Mouse (Mus musculus) cerebellum, adult 11-12 months (tissue): Measurements from ENCODE around the gene Tmem88b.
A peak's percentile ranks its signal among the peaks of the same experiment; 100 is the strongest.

Experiments
- DNase-seq: peaks from one replicate; pipeline ENCODE4 v3.0.0; 2022

Gene Tmem88b

GRCm38 (mm10) chr4:155788300-155788699 lies 2.6 kb upstream of the Tmem88b start:
- no peak for DNase-seq

- no peak for DNase-seq
Observed at GRCm38 (mm10) chr4:155785246-155785645, 428 bp downstream of the Tmem88b start.

- peak; percentile 83 for DNase-seq
Observed at GRCm38 (mm10) chr4:155784081-155784701, 1.5 kb downstream of the Tmem88b start.

- no peak for DNase-seq
Observed at GRCm38 (mm10) chr4:155783486-155784080, 2.1 kb downstream of the Tmem88b start.

GRCm38 (mm10) chr4:155780895-155781294 lies 4.8 kb downstream of the Tmem88b start:
- DNase-seq: no peak

GRCm38 (mm10) chr4:155779498-155779897 lies 6.2 kb downstream of the Tmem88b start:
- DNase-seq: no peak

- no peak for DNase-seq
Observed at GRCm38 (mm10) chr4:155777816-155778215, 7.9 kb downstream of the Tmem88b start.

GRCm38 (mm10) chr4:155776704-155777335 lies 8.9 kb downstream of the Tmem88b start:
- DNase-seq: no peak

- DNase-seq: peak; percentile 82
Observed at GRCm38 (mm10) chr4:155775855-155776254, 9.8 kb downstream of the Tmem88b start.

- peak; percentile 79 for DNase-seq
Observed at GRCm38 (mm10) chr4:155774971-155775740, 10.5 kb downstream of the Tmem88b start.

GRCm38 (mm10) chr4:155774280-155774754 lies 11.4 kb downstream of the Tmem88b start, which contains the start of gene Vwa1:
Vwa1 (minus strand) TSS chr4:155774698.
- DNase-seq: peak; percentile 89

GRCm38 (mm10) chr4:155773335-155774078 lies 12.2 kb downstream of the Tmem88b start:
- DNase-seq: no peak

GRCm38 (mm10) chr4:155772786-155773185 lies 12.9 kb downstream of the Tmem88b start:
- DNase-seq: peak; percentile 64

- no peak for DNase-seq
Observed at GRCm38 (mm10) chr4:155771706-155772105, 14.0 kb downstream of the Tmem88b start.

GRCm38 (mm10) chr4:155770626-155771025 lies 15.0 kb downstream of the Tmem88b start:
- DNase-seq: no peak

- DNase-seq: peak; percentile 93
Observed at GRCm38 (mm10) chr4:155769880-155770512, 15.7 kb downstream of the Tmem88b start.

- DNase-seq: peak; percentile 42
Observed at GRCm38 (mm10) chr4:155769496-155769879, 16.2 kb downstream of the Tmem88b start.

- no peak for DNase-seq
Observed at GRCm38 (mm10) chr4:155762357-155762756, 23.3 kb downstream of the Tmem88b start.

- peak; percentile 48 for DNase-seq
Observed at GRCm38 (mm10) chr4:155761356-155762099, 24.1 kb downstream of the Tmem88b start.

GRCm38 (mm10) chr4:155760613-155761355 lies 24.9 kb downstream of the Tmem88b start, which contains the start of gene Atad3a:
Atad3a (minus strand) TSS chr4:155761093.
- peak; percentile 96 for DNase-seq
